Mouse (Mus musculus): ENCODE results near the gene Slc25a38.
A peak's percentile ranks its signal among the peaks of the same experiment; 100 is the strongest.

The Slc25a38 gene

DNA sequence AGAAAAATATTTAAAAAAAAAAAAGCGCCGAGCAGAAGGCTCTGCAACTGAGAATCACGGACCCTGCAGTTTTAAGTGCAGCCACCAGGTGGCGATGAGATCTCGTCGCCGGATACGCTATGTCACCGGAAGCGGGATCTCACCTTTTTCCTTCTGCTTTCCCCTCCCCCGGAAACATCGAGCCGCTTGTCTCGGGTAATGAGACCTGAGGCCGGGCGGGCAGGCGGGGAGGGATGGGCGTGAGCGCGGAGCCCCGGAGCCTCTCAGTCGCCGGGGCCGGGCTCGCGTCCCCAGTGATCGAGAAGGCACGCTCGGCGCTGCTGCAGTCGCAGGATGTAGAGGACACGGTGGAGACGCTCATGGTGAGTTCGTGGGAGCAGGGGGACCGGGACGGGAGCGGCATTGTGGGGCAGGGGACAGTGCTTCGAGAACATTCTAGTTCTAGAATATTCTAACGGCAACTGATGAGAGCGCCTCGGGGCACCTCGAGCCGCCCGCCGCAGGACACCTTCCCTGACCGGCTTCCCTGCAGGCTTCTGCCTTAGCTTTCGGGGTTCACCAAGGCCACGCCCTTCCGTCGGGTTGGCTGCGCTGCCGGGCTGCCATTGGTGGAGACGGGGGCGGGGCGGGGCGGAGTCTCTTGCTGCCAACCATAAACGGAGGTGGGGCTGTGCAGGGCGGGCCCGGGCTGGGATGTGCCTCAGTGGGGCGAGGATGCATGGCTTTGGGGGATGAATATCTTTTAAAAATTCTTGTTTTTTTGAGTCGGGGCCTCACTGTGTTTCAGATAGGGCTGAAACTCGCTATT, at the start of gene Slc25a38:
TSS of gene Slc25a38 (plus strand) at position 164 of the 808 bp plus-strand sequence.
- DNase-seq (ENCODE audit: extremely low spot score) = peak; percentile 93

DNA sequence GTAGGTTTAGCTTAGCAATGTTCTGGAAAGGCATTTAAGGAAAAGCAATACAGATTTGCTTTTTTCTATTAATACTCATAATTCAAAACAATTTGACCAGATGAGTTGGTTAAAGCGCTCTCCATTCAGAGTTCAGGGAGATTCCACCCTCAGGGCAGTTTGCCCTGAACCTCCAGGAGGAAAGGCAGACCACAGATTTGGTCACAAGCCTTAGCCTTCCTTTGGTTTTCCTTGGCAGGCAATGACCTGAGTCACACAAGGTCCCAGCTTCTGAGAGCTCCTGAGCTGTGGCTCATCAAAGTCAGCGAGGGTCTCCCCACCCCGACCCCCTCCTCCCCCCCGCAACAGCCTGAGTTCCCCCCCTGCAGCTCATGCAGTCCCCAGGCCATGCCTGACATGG, 45.9 kb upstream of the Slc25a38 start:
- no peak for DNase-seq (ENCODE audit: extremely low spot score)

DNA sequence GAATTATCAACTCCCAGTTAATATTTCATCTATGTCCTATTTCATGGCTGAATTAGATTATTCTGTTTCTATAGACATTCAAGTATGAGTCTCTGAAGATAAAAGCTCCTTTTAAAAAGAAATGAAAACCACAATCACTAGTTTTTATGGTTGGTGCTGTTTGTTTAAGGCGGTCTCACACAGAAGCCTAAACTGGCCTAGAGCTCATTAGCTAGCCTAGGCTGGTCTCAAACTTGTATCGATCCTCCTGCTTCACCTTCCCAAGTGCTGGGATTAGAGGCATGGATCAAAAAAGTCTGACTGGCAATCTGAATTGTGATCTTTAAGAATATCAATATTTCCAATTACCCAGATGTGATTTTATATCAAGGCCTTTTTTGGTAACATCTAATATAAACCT, 42.6 kb upstream of the Slc25a38 start:
- no peak for DNase-seq (ENCODE audit: extremely low spot score)

DNA sequence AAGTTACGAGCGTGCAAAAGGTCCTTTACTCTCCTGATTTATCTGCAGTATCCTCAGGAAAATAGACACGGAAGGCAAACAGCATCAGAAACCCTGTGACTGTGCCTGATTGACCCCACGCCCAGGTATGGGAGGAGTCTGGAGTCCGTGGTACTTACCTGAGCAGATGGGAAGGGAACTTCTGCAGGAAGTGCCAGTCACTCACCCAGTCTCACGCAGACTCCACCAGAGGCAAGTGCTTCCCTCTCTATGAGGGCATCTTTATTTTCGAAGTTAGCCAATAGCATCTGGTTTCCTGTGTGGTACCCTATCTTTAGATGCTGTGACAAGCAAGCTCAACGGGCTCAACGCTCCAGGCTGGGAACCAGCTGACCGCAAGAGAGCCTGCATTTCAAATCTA, 42.1 kb upstream of the Slc25a38 start:
- no peak for DNase-seq (ENCODE audit: extremely low spot score)

DNA sequence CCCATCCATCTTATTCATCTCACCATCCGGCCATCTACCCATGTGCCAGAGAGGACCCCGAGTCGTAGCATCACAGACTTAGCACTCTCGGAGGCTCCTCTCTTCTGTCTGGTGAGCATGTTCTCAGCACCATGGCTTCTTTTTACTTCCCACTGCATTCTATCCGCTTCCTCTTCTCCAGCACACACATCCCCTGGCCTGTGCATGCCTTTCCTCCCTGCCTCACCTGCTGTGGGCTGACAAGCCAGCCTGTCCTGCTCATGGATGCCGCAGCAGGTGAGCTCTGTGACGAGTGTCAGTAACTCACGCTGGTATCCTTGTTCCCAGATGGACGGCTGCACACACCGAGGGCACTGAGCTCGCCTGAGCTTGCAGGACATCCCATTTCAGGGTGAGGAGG, 40.4 kb upstream of the Slc25a38 start, which contains the start of gene Cx3cr1:
TSS of gene Cx3cr1 (minus strand) at position 101 of the 400 bp plus-strand sequence.
- no peak for DNase-seq (ENCODE audit: extremely low spot score)

DNA sequence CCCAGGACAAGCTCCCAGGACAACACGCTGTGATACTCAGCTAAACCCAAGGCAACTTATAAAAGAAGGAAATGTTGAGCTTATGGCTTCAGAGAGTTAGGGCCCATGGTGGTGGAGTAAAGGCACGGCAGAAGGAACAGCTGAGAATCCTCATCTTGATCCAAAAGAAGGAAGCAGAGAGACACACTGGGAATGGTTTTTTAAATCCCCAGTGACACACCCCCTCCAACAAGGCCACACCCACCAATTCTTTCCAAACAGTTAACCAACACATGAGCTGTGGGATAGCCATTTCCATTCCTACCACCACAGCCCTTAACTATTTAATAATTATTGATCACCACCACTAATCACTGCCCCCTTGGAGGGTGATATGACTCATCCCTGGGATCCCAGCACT, 38.9 kb upstream of the Slc25a38 start:
- no peak for DNase-seq (ENCODE audit: extremely low spot score)

DNA sequence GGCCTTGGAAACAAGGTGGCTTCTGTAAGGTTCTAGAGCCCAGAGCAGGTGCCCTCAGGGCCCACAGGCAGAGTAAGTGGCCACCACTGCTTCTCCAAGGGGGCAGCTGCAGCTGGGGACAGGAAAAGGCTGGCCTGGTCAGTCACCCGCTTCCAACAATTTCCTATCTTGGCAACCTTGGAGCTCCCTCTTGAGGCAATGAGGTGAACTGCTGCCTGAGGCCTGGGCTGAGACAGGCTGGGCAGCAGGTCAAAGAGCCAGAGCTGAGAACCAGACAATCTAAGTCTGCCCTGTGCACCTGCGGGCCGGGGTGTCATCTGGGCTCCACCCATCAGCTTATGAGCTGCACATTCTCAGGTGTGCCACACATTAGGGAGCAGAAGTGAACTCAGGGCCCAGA, 37.0 kb upstream of the Slc25a38 start:
- DNase-seq (ENCODE audit: extremely low spot score) = peak; percentile 81

DNA sequence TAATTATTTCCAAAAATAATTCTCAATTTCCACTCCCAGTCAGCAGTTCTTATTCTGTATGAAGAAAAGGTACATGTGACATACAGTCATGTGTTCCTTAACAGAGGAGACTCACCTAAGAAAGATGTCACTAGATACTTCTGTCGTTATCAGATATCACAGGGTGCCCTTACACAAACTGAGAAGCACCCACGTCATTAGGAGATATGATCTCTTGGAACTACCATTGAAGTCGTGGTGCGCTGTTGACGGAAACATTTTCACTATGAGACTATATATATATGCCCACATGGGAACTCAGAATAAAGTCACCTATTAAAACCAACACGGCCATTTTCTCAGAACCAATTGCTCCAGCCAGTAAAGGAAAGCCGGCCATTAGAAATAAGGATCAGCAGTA, 35.7 kb upstream of the Slc25a38 start:
- DNase-seq (ENCODE audit: extremely low spot score) = no peak

DNA sequence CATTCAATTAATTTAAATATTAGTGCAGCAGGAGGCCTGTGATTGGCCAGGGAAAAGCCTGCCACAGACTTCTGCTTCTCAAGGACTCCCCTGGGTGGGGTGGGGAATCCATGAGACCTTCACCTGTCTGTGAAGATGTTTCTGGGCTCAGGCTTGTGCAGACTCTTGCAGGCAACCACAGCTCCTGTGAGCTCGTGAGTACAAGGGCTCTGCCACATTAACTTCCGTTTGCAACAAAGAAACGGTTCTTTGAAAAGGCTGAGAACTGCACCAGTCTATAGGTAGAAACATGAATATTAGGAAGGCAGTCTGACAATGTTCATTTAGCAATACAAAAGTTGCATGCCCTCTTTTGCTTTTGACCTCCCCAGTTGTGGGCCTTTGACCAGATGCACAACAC, 31.9 kb upstream of the Slc25a38 start:
- DNase-seq (ENCODE audit: extremely low spot score) = no peak

DNA sequence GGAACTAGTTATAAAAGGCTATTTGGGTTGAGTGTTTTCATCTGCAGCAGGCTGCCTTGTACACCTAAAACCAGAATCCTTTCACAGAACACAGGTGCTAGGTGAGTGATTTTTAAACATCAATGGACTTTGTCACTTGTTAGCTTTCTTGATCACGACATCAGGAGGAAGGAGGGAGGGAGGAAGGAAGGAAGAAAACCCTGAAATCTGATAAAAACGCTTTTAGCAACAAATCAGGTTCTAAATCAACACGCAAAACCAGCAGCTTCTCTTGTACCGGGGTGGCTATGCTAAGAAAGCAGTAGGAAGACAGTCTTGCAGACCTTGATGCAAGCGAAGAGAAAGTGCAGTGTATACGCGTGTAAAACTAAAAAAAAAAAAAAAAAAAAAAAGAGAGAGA, 30.3 kb upstream of the Slc25a38 start:
- no peak for DNase-seq (ENCODE audit: extremely low spot score)

DNA sequence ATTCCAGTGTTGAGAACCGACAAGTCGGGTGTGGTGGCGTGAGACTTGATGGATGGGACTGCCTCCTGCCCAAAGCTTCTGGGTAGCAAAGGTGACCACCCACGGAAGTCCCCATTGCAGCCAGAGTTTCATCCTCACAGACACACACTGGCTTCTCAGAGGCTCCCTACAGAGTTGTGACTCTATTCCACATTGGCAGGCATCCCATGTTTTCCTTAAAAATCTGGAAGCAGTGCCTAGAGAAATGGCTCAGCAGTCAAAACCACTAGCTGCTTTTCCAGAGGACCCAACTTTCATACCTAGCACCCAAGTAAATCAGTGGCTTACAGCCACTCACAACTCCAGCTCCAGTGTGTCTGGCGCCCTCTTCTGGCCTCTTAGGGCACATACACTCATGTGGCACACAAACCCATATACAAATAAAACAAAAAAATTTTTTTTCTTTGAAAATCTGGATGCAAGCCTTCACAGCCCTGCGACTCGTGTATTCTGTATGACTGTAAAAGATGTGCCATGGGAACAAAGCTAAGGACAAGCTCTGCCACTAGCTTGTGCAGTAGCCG, 29.5 kb upstream of the Slc25a38 start:
- no peak for DNase-seq (ENCODE audit: extremely low spot score)

DNA sequence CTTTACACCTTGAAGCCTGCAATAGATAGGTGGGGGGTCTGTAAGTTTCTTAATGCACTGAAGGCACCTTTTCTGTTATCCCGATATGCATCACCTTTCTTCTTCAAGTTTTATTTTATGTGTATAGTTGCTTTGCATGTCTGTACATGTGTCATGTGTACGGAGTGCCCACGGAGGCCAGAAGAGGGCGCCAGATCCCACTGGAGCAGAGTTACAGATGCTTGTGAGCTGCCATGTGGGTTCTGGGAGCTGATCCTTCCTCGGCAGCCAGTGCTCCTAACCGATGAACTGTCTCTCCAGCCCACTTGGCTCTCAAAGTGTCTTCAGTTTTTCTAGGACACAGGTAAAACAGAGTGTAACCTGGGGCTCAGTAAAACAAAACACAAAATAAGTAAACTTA, 28.9 kb upstream of the Slc25a38 start:
- no peak for DNase-seq (ENCODE audit: extremely low spot score)

DNA sequence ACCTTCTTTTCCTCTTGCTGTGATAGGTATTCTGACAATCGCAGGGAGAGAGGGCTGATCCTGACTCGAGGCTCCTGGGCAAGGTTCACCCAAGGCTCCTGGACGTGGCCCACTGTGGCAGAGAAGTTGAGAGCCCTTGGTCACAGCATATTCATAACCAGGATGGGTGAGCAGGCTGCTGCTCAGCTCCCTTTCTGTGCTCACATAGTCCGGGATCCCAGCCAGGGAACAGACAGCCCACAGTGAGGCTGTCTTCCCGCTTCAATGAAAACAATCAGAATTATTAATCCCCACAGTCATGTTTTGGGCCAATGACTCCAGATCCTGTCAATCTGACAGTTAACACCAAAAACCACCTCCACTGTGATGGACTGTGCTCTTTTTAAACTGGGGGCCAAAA, 28.2 kb upstream of the Slc25a38 start:
- no peak for DNase-seq (ENCODE audit: extremely low spot score)

DNA sequence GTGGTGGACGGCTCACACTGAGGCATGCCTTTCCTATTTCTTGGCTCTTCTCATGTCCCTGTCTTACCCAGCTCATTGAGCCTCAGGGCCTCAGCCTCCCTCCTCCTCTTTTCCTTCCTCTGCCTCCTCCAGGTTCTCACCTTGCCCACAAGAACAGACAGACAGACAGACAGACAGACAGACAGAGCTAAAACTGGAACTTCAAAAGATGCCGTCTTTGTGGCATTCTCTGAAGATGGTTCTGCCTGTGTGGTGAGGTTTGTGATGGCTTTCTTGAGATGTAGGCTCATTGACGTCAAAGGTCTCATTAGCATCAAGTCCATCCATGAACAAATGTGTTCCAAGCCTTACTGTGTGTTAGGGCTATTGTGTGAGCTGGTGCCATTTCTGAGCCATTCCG, 27.5 kb upstream of the Slc25a38 start:
- no peak for DNase-seq (ENCODE audit: extremely low spot score)

DNA sequence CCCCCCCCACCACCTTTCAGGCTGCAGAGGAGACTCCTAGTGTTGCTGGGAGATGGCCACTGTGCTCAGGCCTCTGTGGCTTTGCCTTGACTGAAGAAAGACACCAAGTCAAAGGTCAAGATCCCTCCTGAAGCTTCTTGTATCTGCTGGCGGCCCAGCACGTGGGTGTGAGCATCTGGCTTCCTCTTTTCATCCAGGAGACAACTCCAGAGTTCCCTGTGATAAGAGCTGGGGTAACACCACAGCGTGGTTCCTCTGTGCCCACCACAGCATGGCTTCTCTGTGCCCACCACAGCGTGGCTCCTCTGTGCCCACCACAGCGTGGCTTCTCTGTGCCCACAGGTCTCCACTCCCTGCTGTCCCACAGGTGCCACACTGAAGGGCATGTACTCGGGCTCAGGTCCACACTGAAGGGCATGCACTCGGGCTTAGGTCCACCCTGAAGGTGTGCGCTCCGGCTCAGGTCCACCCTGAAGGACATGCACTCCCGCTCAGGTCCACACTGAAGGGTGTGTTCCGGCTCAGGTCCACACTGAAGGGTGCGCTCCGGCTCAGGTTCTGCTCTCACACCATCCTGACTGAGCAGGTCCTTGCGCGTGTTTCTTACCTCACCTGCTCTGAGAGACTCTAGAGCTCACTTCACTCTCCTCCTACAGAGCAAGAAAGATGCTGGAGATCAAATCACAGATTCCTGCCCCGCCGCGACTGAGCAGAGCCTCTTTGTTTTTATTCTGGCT, 26.8 kb upstream of the Slc25a38 start:
- DNase-seq (ENCODE audit: extremely low spot score) = no peak

DNA sequence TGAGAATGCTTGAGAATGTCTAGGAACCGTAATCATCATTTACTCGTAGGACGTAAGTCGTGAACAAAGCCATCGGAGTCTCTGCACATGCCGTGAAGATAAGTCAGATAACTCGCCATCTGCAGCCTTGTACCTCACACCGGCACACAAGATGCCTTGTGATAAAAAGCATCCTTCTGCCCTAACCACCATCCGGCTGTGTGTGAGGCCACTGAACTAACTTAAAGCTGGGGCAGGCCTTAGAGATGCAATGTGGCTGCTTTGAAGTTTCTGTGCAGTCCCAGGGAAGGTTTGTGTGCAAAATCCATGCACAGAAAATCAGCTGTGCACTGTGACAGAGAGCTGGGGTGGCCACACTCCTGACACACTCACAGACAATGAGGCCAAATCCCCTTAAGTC, 25.8 kb upstream of the Slc25a38 start:
- no peak for DNase-seq (ENCODE audit: extremely low spot score)

DNA sequence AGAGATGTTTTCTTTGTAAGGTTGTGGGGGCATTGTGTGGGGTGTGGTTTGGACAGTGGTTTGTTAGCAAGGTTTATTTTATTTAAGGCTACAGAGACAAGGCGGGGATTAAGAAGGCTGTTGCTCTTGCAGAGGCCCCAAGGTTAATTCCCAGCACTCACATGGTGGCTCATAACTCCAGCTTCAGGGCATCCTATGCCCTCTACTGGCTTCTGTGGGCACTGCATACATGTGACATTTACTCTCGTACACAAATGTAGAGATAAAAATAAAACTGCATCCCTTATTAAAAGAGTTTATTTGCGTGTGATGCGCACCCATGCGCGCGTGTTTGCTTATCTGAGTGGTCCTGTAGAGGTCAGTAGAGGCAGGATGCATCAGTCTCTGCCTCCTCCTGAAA, 21.0 kb upstream of the Slc25a38 start:
- no peak for DNase-seq (ENCODE audit: extremely low spot score)

DNA sequence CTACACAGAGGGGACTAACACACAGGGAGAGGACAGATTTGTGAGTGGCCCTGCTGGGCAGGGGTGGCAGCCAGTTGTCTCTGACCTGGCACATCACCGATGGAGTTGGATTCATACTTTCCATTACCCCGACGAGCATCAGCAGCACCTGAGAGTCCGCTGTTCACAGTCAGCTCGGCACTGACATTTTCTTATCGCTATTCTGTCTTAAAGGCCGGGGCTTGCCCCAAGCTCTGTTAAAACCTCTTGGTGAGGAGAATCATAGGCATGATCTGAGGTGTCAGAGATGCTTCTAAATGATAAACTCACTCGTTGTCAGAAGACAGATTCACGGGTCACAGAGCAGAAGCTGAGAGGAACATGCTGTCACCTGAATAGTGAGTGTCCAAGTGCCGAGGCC, 19.1 kb upstream of the Slc25a38 start:
- DNase-seq (ENCODE audit: extremely low spot score) = no peak

DNA sequence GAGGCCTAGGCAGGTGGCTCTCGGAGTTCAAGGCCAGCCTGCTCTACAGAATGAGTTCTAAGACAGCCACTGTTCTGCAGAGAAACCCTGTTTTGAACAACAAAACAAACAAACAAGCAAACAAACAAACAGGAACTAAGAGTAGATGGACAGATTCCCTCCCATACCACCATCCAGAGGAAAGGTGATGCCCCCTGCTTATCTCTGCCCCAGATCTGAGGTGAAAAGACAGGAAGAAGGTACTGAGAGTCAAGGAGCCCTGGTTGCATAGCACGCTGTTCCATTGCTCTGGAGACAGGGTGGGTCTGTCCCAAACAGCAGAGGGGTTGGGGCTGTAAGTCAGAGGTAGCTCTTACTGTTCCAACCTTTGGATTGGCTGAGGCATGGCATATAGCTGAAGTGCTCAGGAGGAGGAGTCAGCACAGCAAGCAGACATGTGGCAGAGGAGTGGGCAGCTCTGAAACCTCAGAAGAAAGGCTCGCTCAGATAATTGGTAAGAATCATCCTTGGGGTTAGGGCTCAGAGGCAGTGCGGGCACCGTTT, 18.4 kb upstream of the Slc25a38 start, which contains the start of gene Ccr8:
TSS of gene Ccr8 (plus strand) at position 419 of the 543 bp plus-strand sequence.
- DNase-seq (ENCODE audit: extremely low spot score) = no peak

DNA sequence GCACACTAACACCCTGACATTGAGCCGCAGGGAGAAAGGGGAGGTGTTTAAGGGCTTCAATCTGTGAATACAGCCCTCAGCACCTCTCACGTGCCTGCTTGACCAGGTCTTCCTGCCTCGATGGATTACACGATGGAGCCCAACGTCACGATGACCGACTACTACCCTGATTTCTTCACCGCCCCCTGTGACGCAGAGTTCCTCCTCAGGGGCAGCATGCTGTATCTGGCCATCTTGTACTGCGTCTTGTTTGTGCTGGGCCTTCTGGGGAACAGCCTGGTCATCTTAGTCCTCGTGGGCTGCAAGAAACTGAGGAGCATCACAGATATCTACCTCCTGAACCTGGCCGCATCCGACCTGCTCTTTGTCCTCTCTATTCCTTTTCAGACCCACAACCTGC, 16.5 kb upstream of the Slc25a38 start:
- DNase-seq (ENCODE audit: extremely low spot score) = no peak

DNA sequence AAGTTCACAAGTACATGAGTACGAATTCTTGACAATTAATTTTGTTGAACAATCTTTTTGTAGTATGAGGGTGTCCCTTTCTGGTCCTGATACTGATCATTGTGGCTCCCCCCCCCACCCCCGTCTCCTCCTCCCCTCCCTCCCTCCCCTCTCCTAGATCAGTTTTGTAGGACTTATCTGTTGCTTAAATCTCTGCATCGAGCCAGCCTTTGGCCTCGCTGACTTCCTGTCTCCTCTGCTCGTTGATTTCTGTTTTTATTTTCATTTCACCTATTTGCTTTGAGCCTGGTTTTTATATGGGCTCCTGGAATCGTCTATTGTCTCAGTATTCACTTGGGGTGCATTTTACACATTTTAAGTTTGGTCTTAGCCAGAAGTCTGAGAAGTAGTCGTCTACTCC, 14.3 kb upstream of the Slc25a38 start:
- DNase-seq (ENCODE audit: extremely low spot score) = no peak

DNA sequence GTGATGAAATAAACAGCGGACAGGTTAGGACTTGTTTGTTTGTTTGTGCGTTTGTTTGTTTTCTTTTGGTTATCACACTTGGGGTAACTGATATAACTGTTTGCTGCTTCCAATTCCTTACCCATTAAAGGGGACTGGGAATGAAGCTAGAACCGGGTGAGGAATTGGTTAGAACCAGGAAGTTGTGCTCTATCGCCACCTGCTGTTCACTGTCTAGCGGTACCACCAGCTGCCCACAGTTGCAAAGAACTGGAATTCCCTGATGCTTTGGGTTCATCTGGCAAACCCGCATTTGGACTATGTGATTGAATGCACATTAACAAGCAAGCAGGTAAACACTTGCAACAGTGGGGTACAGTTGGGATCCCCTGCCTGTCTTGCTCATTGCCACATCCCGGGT, 11.5 kb upstream of the Slc25a38 start:
- DNase-seq (ENCODE audit: extremely low spot score) = peak; percentile 61

DNA sequence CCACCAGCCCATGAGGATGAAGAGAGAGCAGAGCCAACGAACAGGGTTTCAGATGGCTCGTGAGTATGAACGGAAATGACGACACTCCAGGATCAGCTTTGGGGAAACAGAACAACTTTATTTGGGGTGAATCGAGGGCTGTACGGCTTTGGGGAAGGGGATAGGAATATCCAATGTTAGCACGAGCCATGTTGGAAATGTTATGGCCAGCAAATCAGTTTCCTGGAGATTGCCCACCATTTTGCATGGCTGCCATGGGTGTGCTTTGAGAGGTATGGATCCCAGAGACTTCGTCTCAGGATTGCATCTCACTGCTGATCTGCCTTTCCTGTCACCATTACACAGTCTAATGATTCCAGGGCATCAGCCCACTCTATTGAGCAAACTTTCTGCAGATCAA, 10.9 kb upstream of the Slc25a38 start:
- DNase-seq (ENCODE audit: extremely low spot score) = no peak
